Mouse (Mus musculus): ENCODE data around the gene Zranb1.

Gene Zranb1

DNA sequence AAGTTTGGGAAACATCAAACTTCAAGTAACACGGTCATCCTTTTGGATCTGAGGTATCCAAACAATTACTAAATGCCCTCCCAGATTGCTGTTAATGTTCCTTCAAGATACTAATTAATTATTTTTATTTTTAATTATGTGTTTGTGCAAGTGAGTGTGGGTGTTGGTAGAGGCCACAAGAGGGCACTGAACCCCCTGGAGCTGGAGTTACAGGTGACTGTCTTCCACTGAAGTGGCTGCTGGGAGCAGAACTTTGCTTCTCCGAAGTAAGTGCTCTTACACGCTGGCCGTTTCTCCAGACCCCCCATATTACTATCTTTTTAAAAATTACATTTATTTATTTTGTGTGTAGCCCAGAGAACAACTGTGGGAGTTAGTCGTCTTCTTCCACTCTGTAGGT, 887 bp upstream of the Zranb1 start:
- DNase-seq = no peak

- peak; percentile 50 for DNase-seq
Observed at GRCm38 (mm10) chr7:132931560-132932351, 814 bp downstream of the Zranb1 start.

- DNase-seq = no peak
Observed at GRCm38 (mm10) chr7:132933331-132933730, 2.4 kb downstream of the Zranb1 start.

GRCm38 (mm10) chr7:132934743-132935142, 3.8 kb downstream of the Zranb1 start:
- DNase-seq = peak; percentile 17

DNA sequence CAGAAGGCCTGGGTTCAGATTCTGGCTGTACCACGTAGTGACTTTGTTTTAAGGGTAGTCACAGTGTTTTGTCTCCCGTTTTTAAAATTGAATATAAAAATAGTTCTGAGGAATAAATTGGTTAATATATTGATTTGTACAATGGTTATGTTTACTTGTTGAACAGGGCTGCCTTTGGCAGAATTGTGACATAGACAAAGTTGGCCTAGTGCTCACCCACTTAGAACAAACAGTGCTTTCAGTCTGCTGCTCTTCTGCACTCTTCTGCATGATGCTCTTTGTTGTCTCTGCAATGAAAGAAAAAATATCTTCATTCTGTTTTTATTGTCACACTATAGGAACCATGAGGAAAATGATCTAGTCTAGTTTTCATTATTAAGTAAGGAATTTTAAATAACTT, 8.2 kb downstream of the Zranb1 start:
- DNase-seq = no peak

DNA sequence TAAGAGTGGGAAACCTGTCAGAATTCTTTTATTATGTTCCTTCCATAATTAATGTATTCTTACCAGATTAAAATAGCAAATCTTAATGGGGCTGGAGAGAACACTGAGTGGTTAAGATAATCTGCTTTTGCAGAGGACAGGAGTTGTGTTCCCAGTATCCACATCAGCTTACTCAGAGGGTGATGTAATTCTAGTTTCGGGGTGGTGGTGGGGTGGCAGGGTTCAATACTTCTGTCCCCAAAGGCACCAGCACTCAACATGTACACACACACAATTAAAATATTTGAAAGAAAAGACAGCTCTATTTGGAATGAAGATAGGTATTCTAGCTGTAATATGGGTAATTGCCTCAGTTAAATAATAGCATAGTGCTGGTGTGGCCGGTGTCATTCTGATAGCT, 9.6 kb downstream of the Zranb1 start:
- DNase-seq = no peak

- DNase-seq = no peak
Observed at GRCm38 (mm10) chr7:132949968-132950367, 19.0 kb downstream of the Zranb1 start.

GRCm38 (mm10) chr7:132950613-132951012, 19.7 kb downstream of the Zranb1 start:
- DNase-seq = no peak

DNA sequence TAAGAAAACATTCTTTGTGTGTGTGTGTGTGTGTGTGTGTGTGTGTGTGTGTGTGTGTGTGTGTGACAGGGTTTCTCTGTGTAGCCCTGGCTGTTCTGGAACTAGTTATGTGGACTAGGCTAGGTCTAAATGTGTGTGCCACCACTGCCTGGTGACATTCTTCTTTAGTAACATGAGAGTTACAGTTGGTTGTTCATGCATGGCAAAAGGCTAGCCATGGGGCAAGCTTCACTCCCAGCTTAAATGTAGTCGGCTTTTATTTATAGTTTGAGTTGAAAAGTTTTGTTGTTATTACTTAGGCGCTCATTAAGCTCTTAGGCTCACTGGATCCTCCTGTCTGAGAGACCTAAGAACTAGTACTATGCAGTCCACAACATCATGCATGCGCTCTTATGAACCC, 33.5 kb downstream of the Zranb1 start:
- no peak for DNase-seq

GRCm38 (mm10) chr7:132965707-132966106, 34.8 kb downstream of the Zranb1 start:
- no peak for DNase-seq

DNA sequence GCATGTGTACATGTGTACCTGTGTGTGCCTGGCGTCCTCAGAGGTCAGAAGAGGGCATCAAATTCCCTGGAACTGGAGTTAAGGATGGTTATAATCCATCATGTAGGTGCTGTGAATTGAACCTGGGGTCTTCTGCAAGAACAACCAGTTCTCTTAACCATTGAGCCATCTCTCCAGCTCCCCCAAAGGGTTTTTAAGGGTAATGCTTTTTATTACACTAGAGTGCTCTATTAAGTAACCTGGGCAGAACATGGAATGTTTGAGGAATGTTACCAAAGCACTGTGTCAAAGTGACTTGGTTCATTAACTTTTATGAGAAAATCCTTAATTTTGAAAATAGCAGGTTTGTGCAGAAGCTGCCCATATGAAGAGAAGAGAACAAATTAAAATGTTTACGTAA, 41.1 kb downstream of the Zranb1 start:
- DNase-seq = no peak

DNA sequence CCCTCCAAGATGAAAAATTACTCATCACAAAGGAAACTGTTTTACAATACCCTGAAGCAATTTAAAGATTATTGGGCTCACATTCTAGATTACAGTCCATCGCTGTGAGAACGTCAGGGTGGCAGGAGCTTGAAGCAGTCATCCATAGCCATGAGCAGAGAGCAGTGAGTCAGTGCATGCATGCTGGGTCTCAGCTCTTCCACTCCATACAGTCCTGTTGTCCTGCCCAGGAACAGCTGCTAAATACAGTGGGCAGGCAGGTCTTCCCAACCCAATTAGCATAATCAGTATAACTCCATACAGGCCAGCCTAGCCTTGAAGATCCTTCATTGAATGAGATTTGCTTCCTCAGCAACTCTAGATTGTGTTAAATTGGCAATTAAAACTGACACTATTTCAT, 45.1 kb downstream of the Zranb1 start:
- peak; percentile 41 for DNase-seq

- no peak for DNase-seq
Observed at GRCm38 (mm10) chr7:132977981-132978380, 47.0 kb downstream of the Zranb1 start.

GRCm38 (mm10) chr7:132982639-132983038, 51.7 kb downstream of the Zranb1 start:
- DNase-seq = no peak

DNA sequence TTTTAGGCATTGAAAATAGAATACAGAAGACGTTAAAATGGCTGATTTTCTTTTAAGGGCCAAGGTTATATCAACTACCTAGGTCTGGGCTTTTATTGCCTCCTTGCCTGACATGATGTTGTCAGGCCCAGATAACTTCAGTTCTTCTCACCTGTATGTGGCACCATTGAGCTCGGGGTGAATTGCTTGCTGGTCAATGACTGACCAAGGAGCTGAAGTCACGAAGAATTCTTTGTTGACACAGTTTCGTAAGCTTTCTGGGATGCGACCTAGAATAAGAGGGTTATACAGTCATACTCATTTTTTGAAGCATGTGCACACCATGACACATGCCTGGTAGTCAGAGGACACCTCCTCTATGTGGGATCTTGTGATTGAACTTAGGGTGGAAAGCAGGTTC, 58.9 kb downstream of the Zranb1 start:
- DNase-seq = no peak

- DNase-seq = no peak
Observed at GRCm38 (mm10) chr7:132991240-132991900, 60.4 kb downstream of the Zranb1 start.

- DNase-seq = peak; percentile 66
Observed at GRCm38 (mm10) chr7:132992967-132993615, 62.1 kb downstream of the Zranb1 start.

GRCm38 (mm10) chr7:132994120-132994519, 63.2 kb downstream of the Zranb1 start:
- no peak for DNase-seq

- DNase-seq = peak; percentile 33
Observed at GRCm38 (mm10) chr7:132994628-132995191, 63.8 kb downstream of the Zranb1 start.

DNA sequence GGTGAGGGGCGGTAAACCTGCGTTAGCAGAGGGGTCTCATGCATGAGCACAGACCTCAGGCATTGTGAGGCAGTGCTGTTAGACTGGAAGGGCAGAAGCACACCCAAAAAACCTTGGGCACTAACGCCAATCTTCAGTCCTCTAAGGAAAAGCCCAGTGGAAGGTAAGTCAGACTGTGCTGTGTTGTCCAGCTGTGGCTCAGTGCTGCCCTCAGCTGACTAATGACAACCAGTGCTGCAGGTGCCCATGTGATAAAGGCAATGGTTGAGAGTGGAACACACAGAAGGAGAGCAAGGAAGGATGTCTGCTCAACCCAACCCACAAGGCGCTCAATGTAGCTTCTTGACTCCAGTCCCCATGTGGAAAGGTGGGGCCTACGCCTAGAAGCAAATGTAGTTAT, 65.4 kb downstream of the Zranb1 start:
- DNase-seq = peak; percentile 50

GRCm38 (mm10) chr7:132998639-132999038, 67.7 kb downstream of the Zranb1 start:
- no peak for DNase-seq

- no peak for DNase-seq
Observed at GRCm38 (mm10) chr7:132999061-132999460, 68.1 kb downstream of the Zranb1 start.

- no peak for DNase-seq
Observed at GRCm38 (mm10) chr7:133001388-133001787, 70.4 kb downstream of the Zranb1 start.

DNA sequence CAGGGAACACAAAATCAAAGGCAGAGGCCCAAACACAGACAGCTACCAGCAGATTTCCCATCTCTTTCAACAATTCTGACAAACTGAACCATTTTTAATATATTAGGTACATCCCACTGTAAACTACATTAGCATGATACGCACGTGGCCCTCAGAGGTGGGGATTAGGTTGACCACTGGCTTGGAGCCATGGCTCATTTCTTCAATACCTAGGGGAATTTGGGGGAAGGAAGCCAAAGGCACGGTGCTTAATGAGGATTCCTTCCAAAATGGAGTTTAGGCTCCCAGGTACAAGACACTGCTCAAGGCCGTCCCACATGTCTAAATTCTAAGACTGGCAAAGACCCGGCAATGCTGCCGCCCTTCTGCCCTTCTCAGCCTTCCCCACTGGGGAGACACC, 71.3 kb downstream of the Zranb1 start:
- DNase-seq = no peak

Measured in retina, postnatal 1 day (tissue).